Mouse (Mus musculus): ENCODE measurements at regions not wholly inside any gene's neighbourhood (a gene's known extent, or its start where the extent isn't known, plus 50 kb on each side); places are given as distances from the start of the nearest gene placed in this dataset.

- TF ChIP-seq CTCF (IDR thresholded peaks at IDR 0.05; ENCODE audit: low read depth, low read length) (no peak), GATA1 (IDR thresholded peaks at IDR 0.05; ENCODE audit: borderline replicate concordance, low read length) (no peak)
Measured at GRCm38 (mm10) chr4:40345847-40346246, 66.6 kb upstream of the Ndufb6 start.

All from G1E (cell line).